16 mouse cellular contexts compared by ENCODE assay signal in the genomic region with DNA sequence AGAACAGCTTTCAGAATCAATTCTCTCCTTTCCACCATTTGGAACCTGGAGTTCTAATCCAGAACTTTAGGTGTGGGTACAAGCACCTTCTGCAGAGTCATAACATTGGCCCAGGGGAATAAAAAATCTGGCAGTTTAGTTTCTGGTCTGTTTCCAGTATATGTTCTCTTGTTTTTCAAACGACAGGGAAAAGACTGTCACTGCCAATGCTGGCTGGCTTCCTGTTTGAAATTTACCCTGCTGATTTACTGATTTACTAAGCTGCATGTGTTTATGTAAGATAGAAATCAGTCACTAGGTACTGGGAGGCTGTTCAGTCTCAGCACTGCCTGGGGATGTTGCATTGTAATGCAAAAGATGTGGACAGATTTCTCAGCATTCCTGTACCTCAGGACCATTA.
DNase-seq lines count a peak whose midpoint lies in the region; ATAC-seq and TF ChIP-seq lines count a peak whose summit lies in the region.
"Had no signal": no experiment of that assay in that cellular context is flagged by ENCODE, and none has a peak within 500 bp of the region (broad histone marks: within the 10 kb centered on the region; RNA-seq: fewer than 3 reads in every experiment).

No protein-coding gene starts in this region.

- WGBS in kidney, embryonic 14.5 days = 8% methylated on average over 1 of the region's 1 CpGs
- 5% methylated on average over 1 of the region's 1 CpGs for WGBS in cerebellum, adult 2 months

- no peaks in the 10 kb centered on the region for H3K36me3 ChIP-seq in kidney, embryonic 14.5 days (ENCODE audit: control insufficient read depth, insufficient read depth, low read length)
- H3K36me3 ChIP-seq: intestine, embryonic 15.5 days; liver, embryonic 13.5 days; neural tube, embryonic 13.5 days had no signal

- no peak overlapping the region for H3K27ac ChIP-seq in kidney, embryonic 14.5 days (ENCODE audit: low read depth, low read length)
- no peak overlapping the region for H3K27ac ChIP-seq in cerebellum, adult 2 months (ENCODE audit: insufficient read depth, low read length)
- H3K27ac ChIP-seq: intestine, embryonic 15.5 days; liver, embryonic 13.5 days; neural tube, embryonic 13.5 days had no signal

- no peaks in the 10 kb centered on the region for H3K9me3 ChIP-seq in kidney, embryonic 14.5 days (ENCODE audit: control insufficient read depth, low read length)
- H3K9me3 ChIP-seq: intestine, embryonic 15.5 days; liver, embryonic 13.5 days; neural tube, embryonic 13.5 days had no signal

- no peaks in the 10 kb centered on the region for H3K27me3 ChIP-seq in kidney, embryonic 14.5 days (ENCODE audit: control insufficient read depth, insufficient read depth, low read length)
- no peaks in the 10 kb centered on the region for H3K27me3 ChIP-seq in cerebellum, adult 2 months (ENCODE audit: control insufficient read depth, insufficient read depth, low read length)
- H3K27me3 ChIP-seq: intestine, embryonic 15.5 days; liver, embryonic 13.5 days; neural tube, embryonic 13.5 days had no signal

- no peak for TF ChIP-seq POLR2A in cerebellum, adult 2 months (IDR thresholded peaks at IDR 0.05; ENCODE audit: borderline replicate concordance, insufficient read depth, low read length)

- H3K4me2 ChIP-seq in kidney, embryonic 14.5 days (replicated peaks; ENCODE audit: low read depth, low read length) = no peak overlapping the region
- H3K4me2 ChIP-seq: intestine, embryonic 15.5 days; liver, embryonic 13.5 days; neural tube, embryonic 13.5 days had no signal

- DNase-seq in kidney, adult 11 months = peak; percentile 52
- DNase-seq in cerebellum, adult 2 months = peak; percentile 16 to 56
- peak; percentile 12 for DNase-seq in gonadal fat pad, adult 2 months (ENCODE audit: low read depth)
- peak; percentile 2 to 7 for DNase-seq in kidney, postnatal 4 days
- no peak for DNase-seq in gastrocnemius, adult 8-10 months (ENCODE audit: low spot score in 2 of 2)
- DNase-seq: adrenal gland, postnatal 36 days; gastrocnemius, postnatal 36 days; liver, embryonic 13.5 days; lung, postnatal 4 days; right cerebral cortex, postnatal 14 days had no signal

- no peak overlapping the region for H3K4me3 ChIP-seq in kidney, embryonic 14.5 days (ENCODE audit: low read length)
- H3K4me3 ChIP-seq in cerebellum, adult 2 months (replicated peaks; ENCODE audit: insufficient read depth, low read depth, low read length) = no peak overlapping the region
- H3K4me3 ChIP-seq: erythroblast, embryonic 14.5 days; intestine, embryonic 15.5 days; liver, embryonic 13.5 days; neural tube, embryonic 13.5 days had no signal

- no peak overlapping the region for H3K9ac ChIP-seq in kidney, embryonic 14.5 days (ENCODE audit: low read depth, low read length)
- H3K9ac ChIP-seq: intestine, embryonic 15.5 days; liver, embryonic 13.5 days; neural tube, embryonic 13.5 days had no signal

- H3K4me1 ChIP-seq in kidney, embryonic 14.5 days (ENCODE audit: control insufficient read depth, insufficient read depth, low read length) = no peaks in the 10 kb centered on the region
- peaks cover 4% of the 10 kb centered on the region; the same call in 1 of the 2 replicates for H3K4me1 ChIP-seq in cerebellum, adult 2 months (ENCODE audit: control insufficient read depth, insufficient read depth, low read length)
- H3K4me1 ChIP-seq: intestine, embryonic 15.5 days; liver, embryonic 13.5 days; neural tube, embryonic 13.5 days had no signal

- no peak for ATAC-seq in kidney, embryonic 14.5 days (ENCODE audit: low FRiP score, low TSS enrichment)
- no peak for ATAC-seq in megakaryocyte, adult 5-6 weeks (ENCODE audit: poor library complexity, severe bottlenecking)
- ATAC-seq: intestine, embryonic 15.5 days; midbrain, embryonic 16.5 days had no signal

- TF ChIP-seq CTCF in cerebellum, adult 2 months (IDR thresholded peaks at IDR 0.05; ENCODE audit: borderline replicate concordance, insufficient read depth, low read depth, low read length) = no peak

Comparison
In these comparisons a context has a peak if more than half of its experiments do, and no peak if none do; other contexts are left out.
1. DNase-seq: peak in kidney, adult 11 months (single experiment), cerebellum, adult 2 months (2 of 2), gonadal fat pad, adult 2 months (single experiment) and kidney, postnatal 4 days (2 of 2); none in gastrocnemius, adult 8-10 months (0 of 2).